Mouse (Mus musculus): ENCODE results near the gene Hcfc1. TPM values are rescaled to one million over a fixed set of nuclear protein-coding genes. Genes with fewer than 3 reads are reported as not detected.

Gene Hcfc1
- polyA plus RNA-seq, 1 experiment from 2014 or later: 73.2 TPM

DNA sequence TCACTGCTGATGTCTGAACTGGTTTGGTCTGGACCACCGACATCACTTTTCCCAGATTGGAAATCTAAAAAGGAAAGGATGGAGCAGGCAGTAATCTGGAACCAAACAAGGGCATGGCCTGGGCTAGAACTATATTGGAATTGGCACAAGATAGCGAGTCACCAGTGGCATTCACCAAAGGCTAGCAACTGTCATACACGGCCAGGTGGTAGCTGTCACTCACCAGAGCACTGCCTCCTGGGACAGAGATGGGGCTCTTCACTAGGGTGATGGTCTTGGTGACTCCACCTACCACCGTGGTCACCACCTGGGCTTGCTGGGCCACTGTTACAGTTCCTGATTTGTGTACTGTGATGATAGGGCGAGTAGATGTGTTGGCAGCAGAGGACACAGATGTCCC lies 13.6 kb downstream of the Hcfc1 start:
- ATAC-seq (ENCODE audit: low FRiP score, low TSS enrichment): no peak
- no peaks in the 10 kb centered on the region for H3K9me3 ChIP-seq (ENCODE audit: control insufficient read depth, low read length)
- H3K4me1 ChIP-seq (ENCODE audit: control insufficient read depth, insufficient read depth, low read length): no peaks in the 10 kb centered on the region
- H3K9ac ChIP-seq (replicated peaks; ENCODE audit: low read length): no peak overlapping the region
- no peaks in the 10 kb centered on the region for H3K27me3 ChIP-seq (ENCODE audit: control insufficient read depth, insufficient read depth, low read length)
- no peak overlapping the region for H3K4me3 ChIP-seq (replicated peaks; ENCODE audit: low read depth, low read length)
- no peak overlapping the region for H3K27ac ChIP-seq (replicated peaks; ENCODE audit: low read depth, low read length)
- no peak for DNase-seq
- no peak overlapping the region for H3K4me2 ChIP-seq (ENCODE audit: low read length)
- H3K36me3 ChIP-seq (ENCODE audit: control insufficient read depth, insufficient read depth, low read length): peaks cover 88% of the 10 kb centered on the region
- WGBS: 93% methylated on average over 5 of the region's 5 CpGs

DNA sequence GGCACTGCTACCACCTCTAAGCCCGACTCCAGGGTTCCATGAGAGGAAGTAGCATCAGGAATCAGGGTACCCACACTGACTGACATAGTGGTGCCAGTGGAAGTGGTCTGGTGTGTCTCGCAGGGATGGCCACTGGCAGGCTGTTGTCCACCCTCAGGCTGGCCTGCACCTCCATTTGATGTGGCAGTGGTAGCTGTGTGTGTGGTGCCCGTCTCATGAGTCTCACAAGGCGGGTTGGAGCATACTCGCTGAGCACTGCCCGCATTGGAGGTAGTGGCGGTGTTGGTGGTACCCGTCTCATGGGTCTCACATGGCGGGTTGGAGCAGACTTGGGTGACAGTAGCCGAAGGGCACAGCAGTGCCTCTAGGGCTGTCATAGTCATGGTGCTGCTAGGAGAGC lies 16.8 kb downstream of the Hcfc1 start:
- H3K9ac ChIP-seq (replicated peaks; ENCODE audit: low read length): no peak overlapping the region
- H3K27ac ChIP-seq (replicated peaks; ENCODE audit: low read depth, low read length): no peak overlapping the region
- WGBS: 86% methylated on average over 10 of the region's 10 CpGs
- H3K4me3 ChIP-seq (replicated peaks; ENCODE audit: low read depth, low read length): no peak overlapping the region
- ATAC-seq (ENCODE audit: low FRiP score, low TSS enrichment) (no peak), DNase-seq (no peak)
- peaks cover 97% of the 10 kb centered on the region for H3K36me3 ChIP-seq (ENCODE audit: control insufficient read depth, insufficient read depth, low read length)
- no peaks in the 10 kb centered on the region for H3K9me3 ChIP-seq (ENCODE audit: control insufficient read depth, low read length)
- H3K4me1 ChIP-seq (ENCODE audit: control insufficient read depth, insufficient read depth, low read length): no peaks in the 10 kb centered on the region
- no peaks in the 10 kb centered on the region for H3K27me3 ChIP-seq (ENCODE audit: control insufficient read depth, insufficient read depth, low read length)
- no peak overlapping the region for H3K4me2 ChIP-seq (ENCODE audit: low read length)

DNA sequence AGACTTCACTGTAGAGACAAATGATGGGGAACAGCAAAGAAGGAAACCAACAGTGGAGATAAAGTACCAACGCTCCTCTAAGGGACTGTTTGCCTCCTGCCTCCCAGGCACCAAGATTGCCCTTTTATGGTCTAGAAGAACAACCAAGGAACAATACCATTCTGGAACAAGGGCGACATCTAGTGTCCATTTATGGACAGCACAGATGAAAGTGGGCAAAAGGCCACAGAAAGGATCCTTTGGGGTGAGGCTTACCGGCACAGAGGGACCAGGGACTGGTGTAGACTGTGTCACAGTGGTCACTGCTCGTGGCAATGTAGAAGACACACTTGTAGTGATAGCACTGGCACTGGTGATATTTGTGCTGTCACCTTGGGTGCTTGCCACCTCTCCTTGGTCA lies 17.5 kb downstream of the Hcfc1 start:
- Histone ChIP-seq H3K4me3 (replicated peaks; ENCODE audit: low read depth, low read length) (no peak overlapping the region), H3K4me2 (ENCODE audit: low read length) (no peak overlapping the region), H3K27ac (replicated peaks; ENCODE audit: low read depth, low read length) (no peak overlapping the region), H3K4me1 (ENCODE audit: control insufficient read depth, insufficient read depth, low read length) (no peaks in the 10 kb centered on the region), H3K9ac (replicated peaks; ENCODE audit: low read length) (no peak overlapping the region), H3K27me3 (ENCODE audit: control insufficient read depth, insufficient read depth, low read length) (no peaks in the 10 kb centered on the region), H3K36me3 (ENCODE audit: control insufficient read depth, insufficient read depth, low read length) (peaks cover 99% of the 10 kb centered on the region), H3K9me3 (ENCODE audit: control insufficient read depth, low read length) (no peaks in the 10 kb centered on the region)
- ATAC-seq (ENCODE audit: low FRiP score, low TSS enrichment): peak; percentile 61; the same call in 1 of the 2 replicates
- DNase-seq: peak; percentile 84
- WGBS: 29% methylated on average over 4 of the region's 4 CpGs

DNA sequence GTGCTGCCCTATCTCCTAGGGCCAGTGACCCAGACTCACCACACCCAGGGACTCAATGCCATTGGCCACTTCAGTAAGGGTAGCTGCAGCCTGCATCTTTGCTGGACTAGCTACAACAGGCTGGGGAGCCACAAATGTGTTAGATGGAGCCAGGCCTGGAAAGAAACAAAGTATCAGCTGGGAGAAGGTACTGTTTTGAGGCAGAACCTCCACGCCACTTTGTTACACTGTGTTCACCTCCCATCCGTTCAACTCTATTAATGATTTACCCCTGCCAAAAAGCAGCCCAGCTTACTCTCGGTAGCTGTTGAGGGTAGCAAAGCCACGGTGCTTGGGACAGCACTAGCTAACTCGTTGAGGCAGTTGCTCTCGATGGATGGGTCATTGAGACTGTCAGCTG lies 19.3 kb downstream of the Hcfc1 start:
- no peak overlapping the region for H3K4me2 ChIP-seq (ENCODE audit: low read length)
- 83% methylated on average over 6 of the region's 6 CpGs for WGBS

DNA sequence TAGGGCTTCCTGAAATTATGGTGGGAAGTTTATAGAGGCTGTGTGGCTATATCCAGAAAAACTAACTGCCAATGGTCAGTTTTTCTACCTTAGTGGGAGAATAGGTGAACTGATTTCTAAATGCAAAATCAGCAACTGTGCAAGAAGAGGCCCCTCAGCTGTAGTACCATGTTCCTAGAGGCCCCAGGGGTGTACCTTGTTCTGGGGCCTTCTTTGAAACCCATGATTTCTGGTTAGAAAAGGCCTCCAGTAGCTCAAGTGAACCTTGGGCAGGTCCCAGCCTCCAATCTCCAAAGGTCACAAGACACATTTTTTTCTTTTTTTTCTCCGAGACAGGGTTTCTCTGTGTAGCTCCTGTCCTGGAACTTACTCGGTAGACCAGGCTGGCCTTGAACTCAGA lies 23.9 kb downstream of the Hcfc1 start:
- 78% methylated on average over 2 of the region's 2 CpGs for WGBS
- no peak for DNase-seq
- ATAC-seq (ENCODE audit: low FRiP score, low TSS enrichment): no peak
- H3K4me3 ChIP-seq (replicated peaks; ENCODE audit: low read depth, low read length): no peak overlapping the region
- H3K4me2 ChIP-seq (ENCODE audit: low read length): no peak overlapping the region
- H3K27me3 ChIP-seq (ENCODE audit: control insufficient read depth, insufficient read depth, low read length): no peaks in the 10 kb centered on the region
- H3K9me3 ChIP-seq (ENCODE audit: control insufficient read depth, low read length): no peaks in the 10 kb centered on the region
- no peak overlapping the region for H3K9ac ChIP-seq (replicated peaks; ENCODE audit: low read length)
- H3K36me3 ChIP-seq (ENCODE audit: control insufficient read depth, insufficient read depth, low read length): peaks cover 54% of the 10 kb centered on the region
- no peak overlapping the region for H3K27ac ChIP-seq (replicated peaks; ENCODE audit: low read depth, low read length)
- H3K4me1 ChIP-seq (ENCODE audit: control insufficient read depth, insufficient read depth, low read length): no peaks in the 10 kb centered on the region

More for the DNA sequence above, 19.3 kb downstream of the Hcfc1 start:
- no peaks in the 10 kb centered on the region for H3K9me3 ChIP-seq (ENCODE audit: control insufficient read depth, low read length)
- no peak for ATAC-seq (ENCODE audit: low FRiP score, low TSS enrichment)
- no peaks in the 10 kb centered on the region for H3K27me3 ChIP-seq (ENCODE audit: control insufficient read depth, insufficient read depth, low read length)
- no peak overlapping the region for H3K9ac ChIP-seq (replicated peaks; ENCODE audit: low read length)
- DNase-seq: no peak
- peaks cover 96% of the 10 kb centered on the region for H3K36me3 ChIP-seq (ENCODE audit: control insufficient read depth, insufficient read depth, low read length)
- no peaks in the 10 kb centered on the region for H3K4me1 ChIP-seq (ENCODE audit: control insufficient read depth, insufficient read depth, low read length)
- H3K4me3 ChIP-seq (replicated peaks; ENCODE audit: low read depth, low read length): no peak overlapping the region
- H3K27ac ChIP-seq (replicated peaks; ENCODE audit: low read depth, low read length): no peak overlapping the region

DNA sequence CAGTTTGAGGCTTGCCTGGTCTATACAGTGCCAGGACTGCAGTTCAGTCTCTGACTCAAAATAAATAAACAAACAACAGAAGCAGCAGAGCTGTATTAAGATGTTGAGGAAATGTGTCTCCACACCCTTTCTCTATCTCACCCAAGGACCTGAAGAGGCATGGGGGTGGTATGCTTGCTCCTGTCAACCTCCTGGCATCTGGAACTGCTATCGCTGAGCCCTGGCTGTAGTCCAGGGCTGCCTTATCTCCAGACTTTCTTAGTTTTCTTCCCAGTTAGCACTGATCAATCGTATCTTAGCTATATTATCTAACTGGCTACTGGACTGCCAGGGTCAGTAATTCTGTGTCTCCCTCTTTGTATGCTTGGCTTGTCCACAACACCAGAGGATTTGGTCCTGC lies 24.3 kb downstream of the Hcfc1 start:
- no peak for ATAC-seq (ENCODE audit: low FRiP score, low TSS enrichment)
- Histone ChIP-seq H3K27me3 (ENCODE audit: control insufficient read depth, insufficient read depth, low read length) (no peaks in the 10 kb centered on the region), H3K9ac (replicated peaks; ENCODE audit: low read length) (no peak overlapping the region), H3K36me3 (ENCODE audit: control insufficient read depth, insufficient read depth, low read length) (peaks cover 50% of the 10 kb centered on the region), H3K4me1 (ENCODE audit: control insufficient read depth, insufficient read depth, low read length) (no peaks in the 10 kb centered on the region), H3K4me2 (ENCODE audit: low read length) (no peak overlapping the region), H3K27ac (replicated peaks; ENCODE audit: low read depth, low read length) (no peak overlapping the region), H3K9me3 (ENCODE audit: control insufficient read depth, low read length) (no peaks in the 10 kb centered on the region), H3K4me3 (replicated peaks; ENCODE audit: low read depth, low read length) (no peak overlapping the region)
- DNase-seq: no peak
- WGBS: 82% methylated on average over 2 of the region's 2 CpGs

DNA sequence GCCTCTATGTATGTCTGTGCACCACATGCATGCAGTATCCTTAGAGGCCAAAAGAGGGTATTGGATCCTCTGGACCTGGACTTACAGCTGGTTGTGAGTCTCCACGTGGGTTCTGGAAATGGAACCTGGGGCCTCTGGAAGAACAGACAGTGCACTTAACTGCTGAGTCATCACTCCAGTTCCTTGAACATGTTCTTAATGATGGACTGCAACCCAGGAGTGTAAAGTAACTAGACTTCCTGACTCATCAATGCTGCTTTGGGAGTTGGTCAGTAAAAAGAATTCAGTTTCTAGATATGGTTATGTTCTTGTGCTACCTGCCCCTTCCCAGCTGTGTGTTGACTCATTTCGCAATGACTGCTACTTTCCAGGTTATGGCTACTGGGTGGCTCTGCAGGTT lies 34.3 kb downstream of the Hcfc1 start:
- Histone ChIP-seq H3K27ac (replicated peaks; ENCODE audit: low read depth, low read length) (no peak overlapping the region), H3K9ac (replicated peaks; ENCODE audit: low read length) (no peak overlapping the region), H3K4me2 (ENCODE audit: low read length) (no peak overlapping the region), H3K36me3 (ENCODE audit: control insufficient read depth, insufficient read depth, low read length) (no peaks in the 10 kb centered on the region), H3K27me3 (ENCODE audit: control insufficient read depth, insufficient read depth, low read length) (no peaks in the 10 kb centered on the region), H3K4me1 (ENCODE audit: control insufficient read depth, insufficient read depth, low read length) (no peaks in the 10 kb centered on the region), H3K9me3 (ENCODE audit: control insufficient read depth, low read length) (no peaks in the 10 kb centered on the region), H3K4me3 (replicated peaks; ENCODE audit: low read depth, low read length) (no peak overlapping the region)
- ATAC-seq (ENCODE audit: low FRiP score, low TSS enrichment): no peak
- WGBS: 86% methylated on average over 2 of the region's 2 CpGs
- DNase-seq: no peak

DNA sequence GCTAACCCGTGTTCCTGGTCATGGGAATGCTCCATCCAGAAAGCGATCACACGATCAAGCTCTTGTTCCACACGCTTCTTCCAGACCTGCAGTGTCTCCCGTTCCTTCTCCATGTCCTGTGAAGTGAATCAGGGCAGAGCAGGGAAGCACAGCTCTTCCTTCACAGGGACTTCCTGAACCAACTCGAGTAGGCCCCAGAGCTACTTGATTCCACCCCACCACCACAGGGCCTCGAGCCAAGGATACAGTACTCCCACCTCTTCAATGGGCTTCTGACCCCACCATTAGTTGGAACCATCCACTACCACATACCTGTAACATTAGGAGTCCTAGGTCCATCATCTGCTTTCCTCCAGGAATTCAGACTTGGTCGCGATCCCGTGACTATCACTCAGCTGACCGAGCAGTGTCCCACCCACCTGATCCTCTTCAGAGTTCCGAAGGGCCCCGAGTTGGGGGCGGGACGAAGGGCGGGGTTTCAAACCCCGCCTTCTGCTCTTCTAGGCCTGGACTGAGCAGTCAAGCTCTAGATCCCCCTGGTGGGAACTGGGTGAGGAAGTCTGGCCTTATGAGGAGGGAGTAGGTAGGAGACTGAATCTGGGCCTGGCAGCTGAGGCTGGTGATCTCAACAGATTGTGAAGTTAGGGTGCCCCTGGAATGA lies 35.6 kb downstream of the Hcfc1 start, which contains the start of gene Renbp:
Renbp (minus strand) TSS at position 449 of the 661 bp plus-strand sequence.
- DNase-seq (peak; percentile 29), ATAC-seq (ENCODE audit: low FRiP score, low TSS enrichment) (no peak)
- H3K36me3 ChIP-seq (ENCODE audit: control insufficient read depth, insufficient read depth, low read length): no peaks in the 10 kb centered on the region
- no peak within 1 kb of the TSS for H3K9ac ChIP-seq (replicated peaks; ENCODE audit: low read length)
- WGBS: 42% methylated on average over 17 of the region's 17 CpGs
- no peaks in the 10 kb centered on the region for H3K4me1 ChIP-seq (ENCODE audit: control insufficient read depth, insufficient read depth, low read length)
- H3K4me2 ChIP-seq (ENCODE audit: low read length): no peak within 1 kb of the TSS
- H3K27me3 ChIP-seq (ENCODE audit: control insufficient read depth, insufficient read depth, low read length): no peaks in the 10 kb centered on the region
- no peak within 1 kb of the TSS for H3K27ac ChIP-seq (replicated peaks; ENCODE audit: low read depth, low read length)
- H3K4me3 ChIP-seq (replicated peaks; ENCODE audit: low read depth, low read length): no peak within 1 kb of the TSS
- H3K9me3 ChIP-seq (ENCODE audit: control insufficient read depth, low read length): no peaks in the 10 kb centered on the region

DNA sequence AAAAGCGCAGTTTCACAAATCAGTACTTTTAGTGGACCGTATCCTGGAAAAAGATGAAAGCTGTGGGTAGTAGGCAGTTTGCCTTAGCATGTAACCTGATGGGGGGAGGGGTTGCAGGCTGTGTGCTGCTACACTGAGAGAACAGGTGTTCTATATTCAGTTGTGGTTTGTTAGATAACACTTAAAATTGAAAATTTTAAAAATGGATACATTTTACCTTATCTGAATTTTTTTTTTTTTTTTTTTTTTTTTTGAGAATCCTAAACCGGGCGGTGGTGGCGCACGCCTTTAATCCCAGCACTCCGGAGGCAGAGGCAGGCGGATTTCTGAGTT lies 43.6 kb downstream of the Hcfc1 start:
- H3K4me1 ChIP-seq (ENCODE audit: control insufficient read depth, insufficient read depth, low read length): 0 out of 2 replicates have a peak, but pooled peaks cover 3% of the 10 kb centered on the region
- ATAC-seq (ENCODE audit: low FRiP score, low TSS enrichment): no peak
- H3K9me3 ChIP-seq (ENCODE audit: control insufficient read depth, low read length): no peaks in the 10 kb centered on the region
- H3K27me3 ChIP-seq (ENCODE audit: control insufficient read depth, insufficient read depth, low read length): no peaks in the 10 kb centered on the region
- WGBS: 80% methylated on average over 8 of the region's 8 CpGs
- peak overlapping the region; percentile 55 for H3K4me3 ChIP-seq (replicated peaks; ENCODE audit: low read depth, low read length)
- H3K9ac ChIP-seq (replicated peaks; ENCODE audit: low read length): peak overlapping the region; percentile 64
- peak; percentile 19 for DNase-seq
- H3K36me3 ChIP-seq (ENCODE audit: control insufficient read depth, insufficient read depth, low read length): no peaks in the 10 kb centered on the region; the same call in 1 of the 2 replicates
- H3K4me2 ChIP-seq (ENCODE audit: low read length): peak overlapping the region; percentile 65
- H3K27ac ChIP-seq (replicated peaks; ENCODE audit: low read depth, low read length): peak overlapping the region; percentile 77
